Mouse (Mus musculus): ENCODE measurements around the gene Pla2g1b.
"Not testable (repeated sequence)": the region's sequence is repeated elsewhere in the genome, so short reads cannot be mapped to it uniquely, and the experiment has no call there.

The Pla2g1b gene

GRCm38 (mm10) chr5:115507981-115508858, 42.2 kb downstream of the Pla2g1b start:
- DNase-seq: peak; percentile 85

DNA sequence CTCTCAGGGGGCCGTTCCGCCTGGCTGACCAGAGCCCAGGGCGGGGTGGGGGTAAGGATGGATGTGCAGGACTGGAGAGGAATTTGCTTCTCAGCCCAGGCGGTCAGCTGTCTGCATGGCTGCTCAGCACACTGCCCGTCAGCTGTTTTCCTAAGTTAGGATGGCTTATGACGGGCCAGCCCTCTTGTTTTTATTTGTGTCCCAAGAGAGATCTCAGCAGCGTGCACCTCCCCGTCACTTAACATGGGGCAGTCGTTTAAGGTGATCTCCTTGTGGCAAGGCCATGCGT, 42.7 kb downstream of the Pla2g1b start:
- DNase-seq: peak; percentile 86

- DNase-seq: peak; percentile 74
These were observed 43.3 kb downstream of the Pla2g1b start for GRCm38 (mm10) chr5:115509321-115509761.

DNA sequence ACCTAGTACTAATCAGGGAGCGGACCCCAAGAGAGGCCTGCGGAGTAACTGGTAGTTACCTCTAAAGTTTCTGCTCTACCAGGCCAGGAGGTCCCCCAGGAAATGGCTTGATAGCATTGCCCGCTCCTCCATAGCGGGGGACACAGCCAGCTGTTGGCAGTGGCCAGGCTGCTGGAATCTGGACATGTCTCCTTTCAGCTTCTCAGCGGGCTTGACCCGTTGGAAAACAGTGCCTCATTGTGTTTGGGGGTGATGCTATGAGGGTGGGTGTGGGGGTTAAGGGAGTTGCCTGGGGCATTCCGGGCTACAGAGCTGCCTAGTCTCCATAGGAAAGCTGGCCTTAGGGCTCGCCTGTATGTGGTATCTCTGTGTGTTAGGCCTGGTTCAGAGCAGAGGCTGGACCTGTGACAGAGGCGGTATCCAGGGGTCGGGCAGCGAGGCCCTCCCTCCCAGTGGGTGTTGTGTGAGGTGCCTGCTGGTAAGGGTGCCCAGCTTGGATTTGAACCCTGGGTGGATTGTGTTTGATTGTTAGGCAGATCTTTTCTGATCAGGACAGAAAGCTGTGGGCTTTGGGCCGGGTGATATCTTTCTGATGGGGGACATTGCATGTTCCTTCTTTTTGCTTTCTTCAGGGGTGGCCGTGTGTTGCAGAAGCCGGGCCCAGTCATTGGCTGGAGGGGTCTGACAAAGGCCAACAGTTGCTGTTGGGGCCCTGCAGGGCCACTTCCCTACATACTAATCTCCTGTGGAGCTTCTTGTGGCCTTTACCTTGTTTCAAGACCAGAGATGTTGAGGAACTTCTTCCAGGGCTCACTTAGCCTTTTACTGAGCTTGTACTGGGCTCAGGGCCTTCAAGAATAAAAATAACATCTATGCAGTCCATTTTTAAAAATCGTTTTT, 44.0 kb downstream of the Pla2g1b start:
- DNase-seq: no peak

- DNase-seq: no peak
These were observed 46.3 kb downstream of the Pla2g1b start for GRCm38 (mm10) chr5:115512375-115512774.

DNA sequence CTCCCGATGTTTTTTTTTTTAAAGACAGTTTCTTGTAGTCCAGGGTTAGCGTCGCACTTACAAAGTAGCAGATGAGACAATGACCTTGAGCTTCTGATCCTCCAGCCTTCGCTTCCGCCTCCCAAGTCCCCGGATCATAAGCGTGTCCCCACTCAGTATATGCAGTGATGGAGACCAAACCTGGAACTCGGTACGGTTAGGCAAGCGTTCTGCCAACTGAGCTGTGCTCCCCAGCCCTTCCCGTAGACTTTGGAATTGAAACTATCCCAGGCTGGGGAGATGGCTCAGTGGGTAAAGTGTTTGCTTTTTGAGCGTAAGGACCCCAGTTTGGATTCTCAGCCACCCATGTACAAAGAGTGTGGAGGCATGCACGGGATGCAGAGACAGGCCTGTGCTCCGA, 47.2 kb downstream of the Pla2g1b start:
- DNase-seq: no peak

DNA sequence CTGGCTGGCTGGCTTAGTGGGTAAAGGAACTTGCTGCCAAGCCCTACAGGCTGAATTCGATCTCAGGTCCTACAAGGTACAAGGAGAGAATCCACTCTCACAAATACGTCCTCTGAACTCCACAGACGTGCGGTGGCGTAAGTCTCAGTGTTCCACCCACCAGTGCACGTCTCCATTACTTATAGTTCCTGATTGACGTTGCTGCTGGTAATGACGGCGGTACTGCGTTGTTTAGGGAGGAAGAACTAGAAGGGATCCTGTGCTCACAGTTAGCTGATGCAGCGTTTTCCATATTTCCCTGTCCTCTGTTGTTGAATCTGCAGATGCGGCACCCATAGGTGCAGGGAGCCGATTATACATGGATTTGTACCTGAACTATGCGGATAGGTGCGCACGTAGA, 47.7 kb downstream of the Pla2g1b start:
- DNase-seq: no peak

DNA sequence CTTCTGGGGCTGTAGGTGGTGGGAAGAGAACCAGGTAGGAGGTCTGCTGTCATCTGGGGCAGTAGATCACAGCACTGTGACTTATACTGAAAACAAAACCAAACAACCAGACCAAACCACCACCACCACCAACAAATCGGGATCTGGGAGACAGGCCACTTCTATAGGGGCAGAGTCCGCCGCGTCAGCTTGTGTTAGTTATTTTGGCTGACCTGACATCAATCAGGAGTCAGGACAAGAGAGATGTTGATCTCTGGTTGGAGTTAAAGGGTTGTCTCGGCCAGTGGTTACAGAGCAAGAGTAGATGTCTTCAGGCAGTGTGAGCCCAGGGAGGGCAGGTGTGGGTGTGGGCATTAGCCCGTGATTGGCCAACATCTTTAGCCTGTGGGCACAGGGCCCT, 48.3 kb downstream of the Pla2g1b start:
- no peak for DNase-seq

DNA sequence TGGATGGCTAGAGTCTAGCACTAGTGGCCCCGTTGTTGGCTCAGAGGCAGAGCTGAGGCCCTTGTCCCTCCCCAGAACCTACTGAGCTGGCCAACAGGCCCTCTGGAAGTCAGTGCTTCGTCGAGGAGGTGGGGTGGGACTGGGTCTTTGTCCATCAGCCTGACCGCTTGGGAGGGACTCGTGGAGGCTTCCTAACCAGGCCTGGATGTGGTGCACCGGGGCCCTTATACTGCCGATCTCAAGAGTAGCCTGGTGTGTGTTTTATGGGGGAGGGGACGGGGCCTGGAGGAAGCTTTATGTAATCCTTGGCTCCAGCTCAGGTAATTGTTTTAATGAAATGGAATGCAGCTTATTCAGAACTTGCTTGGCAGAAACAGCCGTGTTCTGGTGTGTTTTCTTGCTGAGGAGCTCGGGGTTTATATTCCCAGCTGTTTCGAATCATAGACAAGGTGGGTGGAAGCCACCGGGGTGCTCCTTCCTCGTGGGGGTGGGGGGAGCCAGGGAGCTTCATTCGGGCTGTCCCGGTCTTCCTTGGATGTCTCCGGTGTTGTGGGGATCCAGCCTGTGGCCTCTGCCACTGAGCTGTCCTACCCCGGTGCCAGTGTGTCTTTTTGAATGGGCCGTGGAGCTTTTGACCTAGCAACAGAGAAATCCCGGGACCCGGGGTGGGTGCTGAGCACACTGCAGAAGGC, 49.0 kb downstream of the Pla2g1b start:
- peak; percentile 70 for DNase-seq

GRCm38 (mm10) chr5:115516081-115516907, 50.2 kb downstream of the Pla2g1b start:
- no peak for DNase-seq

DNA sequence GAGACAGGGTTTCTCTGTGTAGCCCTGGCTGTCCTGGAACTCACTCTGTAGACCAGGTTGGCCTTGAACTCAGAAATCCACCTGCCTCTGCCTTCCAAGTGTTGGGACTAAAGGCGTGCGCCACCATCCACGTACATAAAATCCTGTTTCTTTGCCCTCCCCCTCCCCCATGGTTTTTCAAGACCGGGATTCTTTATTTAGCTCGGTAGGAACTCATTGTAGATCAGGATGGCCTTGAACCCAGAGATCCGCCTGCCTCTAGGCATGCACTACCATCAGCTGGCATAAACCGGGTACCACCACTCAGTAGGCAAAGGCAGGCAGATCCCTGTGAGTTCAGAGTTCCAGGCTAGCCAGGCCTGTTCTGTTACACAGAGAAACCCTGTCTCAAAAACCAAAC, 50.8 kb downstream of the Pla2g1b start:
- no peak for DNase-seq

GRCm38 (mm10) chr5:115517501-115517900, 51.4 kb downstream of the Pla2g1b start:
- no peak for DNase-seq

GRCm38 (mm10) chr5:115518214-115518613, 52.2 kb downstream of the Pla2g1b start:
- not testable (repeated sequence) for DNase-seq

DNA sequence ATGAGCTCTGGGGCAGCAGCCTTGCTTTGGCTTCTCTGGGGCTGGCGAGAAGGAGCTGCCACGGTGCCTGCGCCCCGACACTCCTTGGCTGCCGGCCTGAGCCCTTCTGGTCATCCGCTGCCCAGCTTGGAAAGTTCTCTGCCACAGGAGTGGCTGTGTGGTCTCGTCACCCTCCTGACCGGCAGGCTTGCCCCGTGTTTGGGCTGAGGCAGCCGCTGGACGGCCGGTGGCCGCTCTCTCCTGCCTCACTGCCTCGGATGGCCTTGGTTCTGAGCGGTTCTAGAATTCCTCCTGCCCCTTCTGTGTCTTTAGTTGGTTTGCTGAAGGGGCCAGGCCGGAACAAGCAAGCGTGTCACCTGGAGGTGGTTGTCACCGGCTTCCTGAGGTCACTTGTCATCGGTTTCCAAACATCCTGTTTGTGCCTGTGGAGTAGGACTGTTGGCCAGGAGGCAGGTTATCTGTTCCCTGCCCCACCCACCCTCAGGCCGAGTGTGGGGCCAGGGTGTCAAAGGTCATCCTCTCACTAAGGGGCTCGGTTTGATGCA, 54.3 kb downstream of the Pla2g1b start:
- peak; percentile 69 for DNase-seq

- DNase-seq: peak; percentile 84
These were observed 55.7 kb downstream of the Pla2g1b start for GRCm38 (mm10) chr5:115521553-115522461.

GRCm38 (mm10) chr5:115522531-115522930, 56.5 kb downstream of the Pla2g1b start:
- no peak for DNase-seq

GRCm38 (mm10) chr5:115522981-115523499, 57.0 kb downstream of the Pla2g1b start:
- DNase-seq: no peak

GRCm38 (mm10) chr5:115523971-115524370, 57.9 kb downstream of the Pla2g1b start:
- DNase-seq: peak; percentile 64

Data from kidney, adult 18-20 months (tissue).